Mouse (Mus musculus) liver, postnatal 0 days (tissue): ENCODE measurements at regions not wholly inside any gene's neighbourhood (a gene's known extent, or its start where the extent isn't known, plus 50 kb on each side); places are given as distances from the start of the nearest gene placed in this dataset.

Experiments
- CTCF ChIP-seq: sonication (generic); IDR thresholded peaks from 2 replicates; pipeline ENCODE4 v1.5.1; 2016; ENCODE audit warnings: antibody characterized with exemption, low read depth
- EP300 ChIP-seq: IDR thresholded peaks from 2 replicates; pipeline ENCODE4 v1.6.1; 2016; ENCODE audit warnings: antibody characterized with exemption, low read depth, mild to moderate bottlenecking

- TF ChIP-seq CTCF (no peak), EP300 (no peak)
Observed at GRCm38 (mm10) chr3:104336867-104337266, 116.7 kb upstream of the Magi3 start.
